Mouse (Mus musculus) kidney, postnatal 0 days (tissue): ENCODE results near the gene Shmt2. TPM values are rescaled to one million over a fixed set of nuclear protein-coding genes. Genes with fewer than 3 reads are reported as not detected.

Experiments used
- ATAC-seq: fragments of 200-750 bp; cut with Nextera tagmentation; replicated peaks from 2 replicates; pipeline ENCODE4 v1.8.0; 2017; ENCODE audit warnings: low read depth, moderate number of reproducible peaks, moderate TSS enrichment, moderate library complexity; ENCODE audit not compliant: low FRiP score
- DNase-seq: peaks from one replicate; pipeline ENCODE4 v3.0.0-alpha.2; 2016; ENCODE audit warnings: low spot score
- H3K27ac ChIP-seq: fragments of 300-500 bp; sonication (generic); 2 replicates; pipeline ENCODE4 v1.5.1; 2014; ENCODE audit warnings: mild to moderate bottlenecking
- H3K27me3 ChIP-seq: fragments of 300-500 bp; sonication (generic); 2 replicates; pipeline ENCODE4 v1.6.1; 2014; ENCODE audit warnings: low read length, mixed read lengths; ENCODE audit not compliant: insufficient read depth
- H3K36me3 ChIP-seq: fragments of 300-500 bp; sonication (generic); 2 replicates; pipeline ENCODE4 v1.6.1; 2014; ENCODE audit warnings: low read length, mixed read lengths; ENCODE audit not compliant: insufficient read depth
- H3K4me1 ChIP-seq: fragments of 300-500 bp; sonication (generic); replicated peaks from 2 replicates; pipeline ENCODE4 v1.6.1; 2014; ENCODE audit warnings: antibody characterized with exemption, low read length, mixed read lengths; ENCODE audit not compliant: insufficient read depth
- H3K4me2 ChIP-seq: fragments of 300-500 bp; sonication (generic); 2 replicates; pipeline ENCODE4 v1.6.1; 2014; ENCODE audit warnings: mild to moderate bottlenecking, low read length, moderate library complexity, mixed read lengths
- H3K4me3 ChIP-seq: fragments of 300-500 bp; sonication (generic); replicated peaks from 2 replicates; pipeline ENCODE4 v1.5.1; 2014; ENCODE audit warnings: low read depth, low read length
- H3K9ac ChIP-seq: fragments of 300-500 bp; sonication (generic); 2 replicates; pipeline ENCODE4 v1.6.1; 2014; ENCODE audit warnings: low read depth, low read length
- H3K9me3 ChIP-seq: fragments of 300-500 bp; sonication (generic); replicated peaks from 2 replicates; pipeline ENCODE4 v1.6.1; 2016; ENCODE audit warnings: low read length, inconsistent platforms, mixed read lengths
- CTCF ChIP-seq: IDR thresholded peaks from 2 replicates; pipeline ENCODE4 v1.5.1; 2016; ENCODE audit warnings: antibody characterized with exemption, low read depth, mild to moderate bottlenecking, moderate library complexity
- WGBS: fragments of 180-500 bp; shearing (Covaris S2); extraction: QIAGEN DNeasy Blood & Tissue Kit; methylation state at CpG from one replicate; pipeline ENCODE4 v1.1.7; 2014; 5-methylcytosine and 5-hydroxymethylcytosine counted together
- polyA plus RNA-seq: library from polyadenylated mRNA; unstranded; fragments of >200 nt; fragmentation: Nextera tagmentation; extraction: Ambion mirVana; gene quantifications from 2 replicates; pipeline ENCODE4 v1.2.1, GENCODE M21; 2015

Gene Shmt2
- polyA plus RNA-seq: 71.1 and 76.0 TPM in 2 replicates

GRCm38 (mm10) chr10:127522088-127522581, at the start of gene Shmt2:
TSS of gene Shmt2 (minus strand) at chr10:127522444.
- Histone ChIP-seq H3K9ac (peak within 1 kb of the TSS; percentile 48), H3K4me1 (peaks cover 22% of the 10 kb centered on the region), H3K36me3 (peaks cover 18% of the 10 kb centered on the region; the same call in 1 of the 2 replicates), H3K4me2 (peak within 1 kb of the TSS; percentile 68), H3K27me3 (peaks cover 34% of the 10 kb centered on the region), H3K27ac (0 out of 2 replicates have a peak within 1 kb of the TSS, but pooled peaks have one; percentile 1), H3K9me3 (no peaks in the 10 kb centered on the region), H3K4me3 (peak within 1 kb of the TSS; percentile 43)
- ATAC-seq (peak; percentile 25; the same call in 1 of the 2 replicates), DNase-seq (peak; percentile 98)
- under 1% methylated on average over 21 of the region's 21 CpGs for WGBS
- TF ChIP-seq CTCF: no peak

- DNase-seq (no peak), ATAC-seq (no peak)
- H3K9ac ChIP-seq: no peak overlapping the region
- no peak overlapping the region for H3K4me2 ChIP-seq
- peaks cover 41% of the 10 kb centered on the region for H3K36me3 ChIP-seq
- H3K27me3 ChIP-seq: no peaks in the 10 kb centered on the region
- no peak for TF ChIP-seq CTCF
- no peak overlapping the region for H3K4me3 ChIP-seq
- no peaks in the 10 kb centered on the region for H3K9me3 ChIP-seq
- no peak overlapping the region for H3K27ac ChIP-seq
- H3K4me1 ChIP-seq: no peaks in the 10 kb centered on the region
- 79% methylated on average over 17 of the region's 17 CpGs for WGBS
These were observed 48.8 kb upstream of the Shmt2 start for GRCm38 (mm10) chr10:127570937-127571641.

GRCm38 (mm10) chr10:127570384-127570783, 48.1 kb upstream of the Shmt2 start:
- no peak for TF ChIP-seq CTCF
- Histone ChIP-seq H3K27ac (0 out of 2 replicates have a peak overlapping the region, but pooled peaks have one; percentile 42), H3K9ac (no peak overlapping the region), H3K27me3 (no peaks in the 10 kb centered on the region), H3K4me2 (no peak overlapping the region), H3K4me3 (no peak overlapping the region), H3K4me1 (no peaks in the 10 kb centered on the region), H3K9me3 (no peaks in the 10 kb centered on the region), H3K36me3 (peaks cover 39% of the 10 kb centered on the region)
- ATAC-seq: no peak
- DNase-seq: no peak
- 66% methylated on average over 6 of the region's 6 CpGs for WGBS

- TF ChIP-seq CTCF: peak; percentile 85
- Histone ChIP-seq H3K36me3 (peaks cover 32% of the 10 kb centered on the region), H3K4me3 (no peak overlapping the region), H3K4me2 (no peak overlapping the region), H3K9ac (no peak overlapping the region), H3K9me3 (no peaks in the 10 kb centered on the region), H3K27me3 (no peaks in the 10 kb centered on the region), H3K4me1 (peaks cover 2% of the 10 kb centered on the region; the same call in 1 of the 2 replicates), H3K27ac (no peak overlapping the region)
- WGBS: 17% methylated on average over 3 of the region's 3 CpGs
- peak; percentile 94 for DNase-seq
- no peak for ATAC-seq
These were observed 47.2 kb upstream of the Shmt2 start for GRCm38 (mm10) chr10:127569450-127569849.

GRCm38 (mm10) chr10:127566553-127567326, 44.5 kb upstream of the Shmt2 start:
- no peak overlapping the region for H3K9ac ChIP-seq
- no peak overlapping the region for H3K4me2 ChIP-seq
- DNase-seq: no peak
- H3K27me3 ChIP-seq: no peaks in the 10 kb centered on the region
- no peak for TF ChIP-seq CTCF
- ATAC-seq: no peak
- H3K36me3 ChIP-seq: peaks cover 14% of the 10 kb centered on the region; the same call in 1 of the 2 replicates
- no peak overlapping the region for H3K27ac ChIP-seq
- peaks cover 11% of the 10 kb centered on the region; the same call in 1 of the 2 replicates for H3K4me1 ChIP-seq
- WGBS: 92% methylated on average over 28 of the region's 28 CpGs
- H3K4me3 ChIP-seq: no peak overlapping the region
- H3K9me3 ChIP-seq: no peaks in the 10 kb centered on the region

GRCm38 (mm10) chr10:127564301-127564700, 42.1 kb upstream of the Shmt2 start:
- ATAC-seq: peak; percentile 67
- Histone ChIP-seq H3K9me3 (no peaks in the 10 kb centered on the region), H3K9ac (no peak overlapping the region), H3K4me1 (peaks cover 11% of the 10 kb centered on the region; the same call in 1 of the 2 replicates), H3K27me3 (no peaks in the 10 kb centered on the region), H3K36me3 (peaks cover 21% of the 10 kb centered on the region), H3K4me3 (no peak overlapping the region), H3K4me2 (no peak overlapping the region; the same call in 1 of the 2 replicates), H3K27ac (peak overlapping the region; percentile 50; the same call in 1 of the 2 replicates)
- TF ChIP-seq CTCF: no peak
- 26% methylated on average over 13 of the region's 13 CpGs for WGBS
- DNase-seq: peak; percentile 82
